Mouse (Mus musculus) layer of hippocampus, postnatal 10 days (tissue): Measurements from ENCODE around the gene Kif15. TPM values are rescaled to one million over a fixed set of nuclear protein-coding genes. Genes with fewer than 3 reads are reported as not detected.

Source experiments
- DNase-seq, 2 experiments: peaks; one replicate each; pipeline ENCODE4 v3.0.0; 2021; ENCODE audit warnings: low spot score in 2 of 2
- long read RNA-seq: library from polyadenylated mRNA; stranded (forward); transcript quantifications from one replicate; pipeline ENCODE4 v2.0.0, GENCODE M21; 2023
- total RNA-seq, 2 experiments: library from RNA; stranded (reverse); gene quantifications; 2 replicates each; pipeline ENCODE4 v1.2.3; 2021

Kif15 gene
- 1 to 10 TPM; 5.0 to 7.9 TPM for total RNA-seq
- long read RNA-seq = 0 reads

- peak; percentile 97 to 98 for DNase-seq
These were observed at the start of gene Kif15, which contains the start of gene 1110059G10Rik for GRCm38 (mm10) chr9:122950643-122951475. Kif15 (plus strand) TSS chr9:122951046. 1110059G10Rik (minus strand) TSS chr9:122951000.

- DNase-seq = no peak
These were observed 49.8 kb upstream of the Kif15 start for GRCm38 (mm10) chr9:122901047-122901446.

GRCm38 (mm10) chr9:122902717-122903535 is 47.9 kb upstream of the Kif15 start:
- peak; percentile 63 to 73 for DNase-seq

- DNase-seq = no peak
These were observed 28.4 kb upstream of the Kif15 start for GRCm38 (mm10) chr9:122922436-122922835.

GRCm38 (mm10) chr9:122922936-122923381 is 27.9 kb upstream of the Kif15 start, which contains the start of gene Zfp105:
Zfp105 (plus strand) TSS chr9:122923072.
- peak; percentile 81 for DNase-seq

GRCm38 (mm10) chr9:122928915-122929314 is 21.9 kb upstream of the Kif15 start:
- DNase-seq = no peak

GRCm38 (mm10) chr9:122998406-122999192 is 47.8 kb downstream of the Kif15 start:
- no peak for DNase-seq

- no peak for DNase-seq
These were observed 48.3 kb downstream of the Kif15 start for GRCm38 (mm10) chr9:122999193-122999586.

GRCm38 (mm10) chr9:123004718-123005117 is 53.9 kb downstream of the Kif15 start:
- no peak for DNase-seq

- no peak for DNase-seq
These were observed 55.2 kb downstream of the Kif15 start for GRCm38 (mm10) chr9:123006071-123006470.

GRCm38 (mm10) chr9:123020995-123021631 is 70.3 kb downstream of the Kif15 start, which contains the start of gene Tmem42:
Tmem42 (plus strand) TSS chr9:123021326.
- peak; percentile 78 to 88 for DNase-seq

- DNase-seq = no peak
These were observed 71.0 kb downstream of the Kif15 start for GRCm38 (mm10) chr9:123021636-123022379.

GRCm38 (mm10) chr9:123024201-123024600 is 73.4 kb downstream of the Kif15 start:
- DNase-seq = no peak

GRCm38 (mm10) chr9:123031496-123032246 is 80.8 kb downstream of the Kif15 start:
- DNase-seq = no peak

- no peak for DNase-seq
These were observed 83.6 kb downstream of the Kif15 start, which contains the start of gene Tgm4 for GRCm38 (mm10) chr9:123034426-123034825. Tgm4 (plus strand) TSS chr9:123034726.

- DNase-seq = no peak
These were observed 96.8 kb downstream of the Kif15 start for GRCm38 (mm10) chr9:123047665-123048064.

GRCm38 (mm10) chr9:123058724-123059292 is 108.0 kb downstream of the Kif15 start:
- no peak for DNase-seq

GRCm38 (mm10) chr9:123060172-123060571 is 109.3 kb downstream of the Kif15 start:
- no peak for DNase-seq
